In genomic region chr19:14447474-14447873, GRCm38 (mm10) we compare ENCODE assay signal across 24 mouse cellular contexts.
A peak's percentile ranks its signal among the peaks of the same experiment; 100 is the strongest.
DNase-seq lines count a peak whose midpoint lies in the region; ATAC-seq and TF ChIP-seq lines count a peak whose summit lies in the region.
"Had no signal": no experiment of that assay in that cellular context is flagged by ENCODE, and none has a peak within 500 bp of the region (broad histone marks: within the 10 kb centered on the region; RNA-seq: fewer than 3 reads in every experiment).

No protein-coding gene starts in this region.

- no peak for TF ChIP-seq CTCF in forebrain, postnatal 0 days (IDR thresholded peaks at IDR 0.05; ENCODE audit: low read depth)

- DNase-seq in cerebellum, postnatal 10 days: peak; percentile 50 to 61
- DNase-seq in cerebellum, adult 11 months: no peak
- no peak for DNase-seq in hindbrain, embryonic 10.5 days (ENCODE audit: low spot score)
- DNase-seq in retina, postnatal 1 day: peak; percentile 34
- no peak for DNase-seq in retina, embryonic 14.5 days (ENCODE audit: low spot score)
- peak; percentile 29 for DNase-seq in forebrain, postnatal 0 days
- DNase-seq in urinary bladder, postnatal 10 days (ENCODE audit: low spot score): no peak
- DNase-seq: adrenal gland, postnatal 36 days; cerebellum, adult 9-11 months; heart, postnatal 14 days; kidney, adult 2 months; kidney, postnatal 10 days; lung, adult 18-20 months; lung, postnatal 36 days; right cerebral cortex, postnatal 25 days; thymus, adult 2 months had no signal

- no peaks in the 10 kb centered on the region for H3K9me3 ChIP-seq in hindbrain, embryonic 16.5 days (ENCODE audit: control insufficient read depth, low read length)
- no peaks in the 10 kb centered on the region for H3K9me3 ChIP-seq in hindbrain, embryonic 10.5 days
- H3K9me3 ChIP-seq in forebrain, postnatal 0 days (ENCODE audit: low read length): no peaks in the 10 kb centered on the region
- H3K9me3 ChIP-seq: heart, embryonic 12.5 days; stomach, embryonic 15.5 days had no signal

- WGBS in hindbrain, embryonic 16.5 days: 51% methylated on average over 1 of the region's 1 CpGs
- 94% methylated on average over 1 of the region's 1 CpGs for WGBS in hindbrain, embryonic 10.5 days
- 22% methylated on average over 1 of the region's 1 CpGs for WGBS in forebrain, postnatal 0 days

- H3K4me3 ChIP-seq in hindbrain, embryonic 16.5 days (ENCODE audit: low read length): no peak overlapping the region
- H3K4me3 ChIP-seq in hindbrain, embryonic 10.5 days: no peak overlapping the region
- H3K4me3 ChIP-seq in forebrain, postnatal 0 days (ENCODE audit: low read depth, low read length): no peak overlapping the region
- H3K4me3 ChIP-seq: heart, embryonic 12.5 days; left cerebral cortex, adult 2 months; myocyte; stomach, embryonic 15.5 days had no signal

- H3K4me1 ChIP-seq in hindbrain, embryonic 16.5 days (ENCODE audit: control insufficient read depth, insufficient read depth, low read depth, low read length): no peaks in the 10 kb centered on the region
- no peaks in the 10 kb centered on the region for H3K4me1 ChIP-seq in hindbrain, embryonic 10.5 days (replicated peaks)
- no peaks in the 10 kb centered on the region for H3K4me1 ChIP-seq in forebrain, postnatal 0 days (ENCODE audit: insufficient read depth)
- H3K4me1 ChIP-seq: heart, embryonic 12.5 days; stomach, embryonic 15.5 days had no signal

- peaks cover 6% of the 10 kb centered on the region; the same call in 1 of the 2 replicates for H3K36me3 ChIP-seq in hindbrain, embryonic 16.5 days (ENCODE audit: control insufficient read depth, insufficient read depth, low read length)
- peaks cover 53% of the 10 kb centered on the region for H3K36me3 ChIP-seq in hindbrain, embryonic 10.5 days
- H3K36me3 ChIP-seq in forebrain, postnatal 0 days (ENCODE audit: insufficient read depth): peaks cover 17% of the 10 kb centered on the region; the same call in 1 of the 2 replicates

- H3K27ac ChIP-seq in hindbrain, embryonic 16.5 days (ENCODE audit: low read depth, low read length): no peak overlapping the region
- H3K27ac ChIP-seq in hindbrain, embryonic 10.5 days: no peak overlapping the region
- H3K27ac ChIP-seq in forebrain, postnatal 0 days (ENCODE audit: low read depth, low read length): no peak overlapping the region
- H3K27ac ChIP-seq: left cerebral cortex, adult 2 months; stomach, embryonic 15.5 days had no signal

- 0 out of 2 replicates have a peak, but pooled peaks have one; percentile 54 for ATAC-seq in hindbrain, embryonic 16.5 days
- ATAC-seq in forebrain, postnatal 0 days: no peak
- ATAC-seq: CD4-positive, CD25-positive, alpha-beta regulatory T cell, adult 4 months; inflammation-experienced regulatory T-cells, adult 6 months had no signal

- H3K4me2 ChIP-seq in hindbrain, embryonic 16.5 days (ENCODE audit: low read length): no peak overlapping the region
- H3K4me2 ChIP-seq in forebrain, postnatal 0 days (ENCODE audit: low read depth): no peak overlapping the region
- H3K4me2 ChIP-seq: heart, embryonic 12.5 days; liver, embryonic 11.5 days; stomach, embryonic 15.5 days had no signal

- H3K27me3 ChIP-seq in hindbrain, embryonic 16.5 days (replicated peaks; ENCODE audit: control insufficient read depth, insufficient read depth, low read length): no peaks in the 10 kb centered on the region
- no peaks in the 10 kb centered on the region for H3K27me3 ChIP-seq in hindbrain, embryonic 10.5 days (ENCODE audit: insufficient read depth, poor library complexity, severe bottlenecking)
- no peaks in the 10 kb centered on the region for H3K27me3 ChIP-seq in forebrain, postnatal 0 days (ENCODE audit: insufficient read depth, low read length)
- H3K27me3 ChIP-seq: heart, embryonic 12.5 days; stomach, embryonic 15.5 days had no signal

- no peak overlapping the region for H3K9ac ChIP-seq in hindbrain, embryonic 16.5 days (ENCODE audit: low read depth, low read length)
- no peak overlapping the region for H3K9ac ChIP-seq in forebrain, postnatal 0 days
- H3K9ac ChIP-seq: heart, embryonic 12.5 days; stomach, embryonic 15.5 days had no signal

Comparison
In these comparisons a context has a peak if more than half of its experiments do, and no peak if none do; other contexts are left out.
1. DNase-seq: peak in cerebellum, postnatal 10 days (2 of 2), retina, postnatal 1 day (single experiment) and forebrain, postnatal 0 days (single experiment); none in cerebellum, adult 11 months (single experiment), hindbrain, embryonic 10.5 days (single experiment), retina, embryonic 14.5 days (single experiment) and urinary bladder, postnatal 10 days (single experiment).